Mouse (Mus musculus) hindbrain, embryonic 10.5 days (tissue): ENCODE measurements at regions not wholly inside any gene's neighbourhood (a gene's known extent, or its start where the extent isn't known, plus 50 kb on each side); places are given as distances from the start of the nearest gene placed in this dataset.
A peak's percentile ranks its signal among the peaks of the same experiment; 100 is the strongest.

Experiments
- DNase-seq: peaks from one replicate; pipeline ENCODE4 v3.0.0-alpha.2; 2017; ENCODE audit warnings: low spot score
- H3K27ac ChIP-seq: fragments of 300-500 bp; sonication (generic); 2 replicates; pipeline ENCODE4 v1.5.1; 2016; ENCODE audit warnings: mild to moderate bottlenecking, moderate library complexity
- H3K27me3 ChIP-seq: fragments of 300-500 bp; sonication (generic); 2 replicates; pipeline ENCODE4 v1.6.1; 2016; ENCODE audit warnings: mild to moderate bottlenecking; ENCODE audit not compliant: poor library complexity, insufficient read depth, severe bottlenecking
- H3K36me3 ChIP-seq: fragments of 300-500 bp; sonication (generic); 2 replicates; pipeline ENCODE4 v1.6.1; 2016; ENCODE audit warnings: mild to moderate bottlenecking, moderate library complexity
- H3K4me1 ChIP-seq: fragments of 300-500 bp; sonication (generic); replicated peaks from 2 replicates; pipeline ENCODE4 v1.6.1; 2016; ENCODE audit warnings: mild to moderate bottlenecking
- H3K4me3 ChIP-seq: fragments of 300-500 bp; sonication (generic); 2 replicates; pipeline ENCODE4 v1.5.1; 2016; ENCODE audit warnings: mild to moderate bottlenecking, moderate library complexity
- H3K9me3 ChIP-seq: fragments of 300-500 bp; sonication (generic); 2 replicates; pipeline ENCODE4 v1.6.1; 2016; ENCODE audit warnings: mild to moderate bottlenecking, moderate library complexity
- WGBS: fragments of 180-500 bp; shearing (Covaris S2); methylation state at CpG from one replicate; pipeline ENCODE4 v1.1.7; 2016; 5-methylcytosine and 5-hydroxymethylcytosine counted together

- Histone ChIP-seq H3K4me3 (no peak overlapping the region), H3K4me1 (peaks cover 16% of the 10 kb centered on the region; the same call in 1 of the 2 replicates), H3K36me3 (no peaks in the 10 kb centered on the region), H3K9me3 (no peaks in the 10 kb centered on the region), H3K27ac (no peak overlapping the region), H3K27me3 (0 out of 2 replicates have a peak, but pooled peaks cover 3% of the 10 kb centered on the region)
- no peak for DNase-seq
- 83% methylated on average over 5 of the region's 5 CpGs for WGBS
Observed at GRCm38 (mm10) chr12:25330004-25330708, 233.2 kb upstream of the Id2 start.

DNA sequence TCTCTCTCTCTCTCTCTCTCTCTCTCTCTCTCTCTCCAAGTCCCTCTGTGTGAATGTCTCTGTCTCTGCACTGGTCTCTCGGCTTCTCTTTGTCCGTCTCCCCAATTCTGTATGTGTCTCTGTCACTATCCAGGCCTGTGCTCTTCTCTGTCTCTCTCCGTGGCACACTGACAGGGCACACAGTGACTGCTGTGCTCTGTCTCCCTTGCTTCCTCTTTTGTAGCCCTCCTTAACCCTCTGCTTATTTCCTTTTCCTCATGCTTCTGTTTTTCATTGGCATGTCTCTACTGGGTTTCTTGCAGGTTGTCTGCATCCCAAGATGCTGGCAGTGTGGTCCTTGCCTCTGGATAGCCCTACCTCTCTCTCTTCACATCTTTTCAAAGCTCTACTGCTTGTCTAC is 229.0 kb upstream of the Id2 start:
- Histone ChIP-seq H3K27ac (peak overlapping the region; percentile 16; the same call in 1 of the 2 replicates), H3K27me3 (0 out of 2 replicates have a peak, but pooled peaks cover 3% of the 10 kb centered on the region), H3K9me3 (no peaks in the 10 kb centered on the region), H3K4me3 (no peak overlapping the region), H3K36me3 (no peaks in the 10 kb centered on the region), H3K4me1 (0 out of 2 replicates have a peak, but pooled peaks cover 7% of the 10 kb centered on the region)
- WGBS: 78% methylated on average over 3 of the region's 3 CpGs
- no peak for DNase-seq

GRCm38 (mm10) chr12:25323171-25323570 is 226.2 kb upstream of the Id2 start:
- Histone ChIP-seq H3K36me3 (no peaks in the 10 kb centered on the region), H3K27ac (no peak overlapping the region), H3K4me1 (no peaks in the 10 kb centered on the region), H3K4me3 (no peak overlapping the region), H3K9me3 (no peaks in the 10 kb centered on the region), H3K27me3 (0 out of 2 replicates have a peak, but pooled peaks cover 3% of the 10 kb centered on the region)
- no peak for DNase-seq
- 92% methylated on average over 1 of the region's 1 CpGs for WGBS

DNA sequence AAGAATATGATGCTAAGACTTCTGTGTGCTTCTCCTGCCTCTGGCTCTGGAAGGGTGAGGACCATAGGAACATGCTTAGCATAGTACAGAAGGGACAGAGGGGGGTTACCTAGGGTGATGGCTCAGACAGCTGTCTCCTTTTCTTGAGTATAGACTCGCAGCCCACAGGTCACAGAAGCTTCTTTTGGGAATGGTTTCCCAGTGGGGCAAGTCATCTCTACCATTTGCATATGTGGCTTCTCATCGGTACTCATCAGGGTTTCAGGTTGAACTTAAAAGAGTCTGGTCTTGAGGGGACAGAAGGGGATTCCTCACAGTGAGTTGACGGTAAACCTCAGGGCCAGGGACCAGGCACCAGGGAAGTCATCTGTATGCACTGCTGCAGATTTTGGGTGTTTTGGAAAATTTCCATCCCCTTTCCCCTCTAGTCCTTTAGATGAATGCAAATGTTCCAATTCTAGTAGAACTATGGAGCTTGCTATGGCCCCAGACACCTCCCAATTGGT is 223.4 kb upstream of the Id2 start:
- H3K27me3 ChIP-seq: no peaks in the 10 kb centered on the region
- DNase-seq: no peak
- WGBS: 85% methylated on average over 3 of the region's 3 CpGs
- no peak overlapping the region for H3K4me3 ChIP-seq
- H3K4me1 ChIP-seq: no peaks in the 10 kb centered on the region
- H3K9me3 ChIP-seq: no peaks in the 10 kb centered on the region
- no peak overlapping the region for H3K27ac ChIP-seq
- no peaks in the 10 kb centered on the region for H3K36me3 ChIP-seq

DNA sequence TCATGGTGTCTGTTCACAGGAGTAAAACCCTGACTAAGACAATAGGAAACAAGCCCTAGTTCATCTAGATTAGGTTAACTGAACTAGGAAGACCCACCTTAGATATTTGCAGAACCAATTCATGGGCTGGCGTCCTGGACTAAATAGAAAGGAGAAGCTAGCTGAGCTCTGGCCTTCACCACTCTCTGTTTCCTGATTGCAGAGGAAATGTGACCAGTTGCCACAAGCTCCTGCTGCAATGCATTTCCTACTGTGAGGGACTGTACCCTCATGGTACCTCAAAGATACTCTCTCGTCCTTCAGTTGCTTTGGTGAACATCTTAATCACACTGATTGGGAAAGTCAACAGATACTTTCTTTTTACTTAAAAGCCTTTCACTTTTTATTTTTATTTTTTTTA is 222.9 kb upstream of the Id2 start:
- 84% methylated on average over 2 of the region's 2 CpGs for WGBS

DNA sequence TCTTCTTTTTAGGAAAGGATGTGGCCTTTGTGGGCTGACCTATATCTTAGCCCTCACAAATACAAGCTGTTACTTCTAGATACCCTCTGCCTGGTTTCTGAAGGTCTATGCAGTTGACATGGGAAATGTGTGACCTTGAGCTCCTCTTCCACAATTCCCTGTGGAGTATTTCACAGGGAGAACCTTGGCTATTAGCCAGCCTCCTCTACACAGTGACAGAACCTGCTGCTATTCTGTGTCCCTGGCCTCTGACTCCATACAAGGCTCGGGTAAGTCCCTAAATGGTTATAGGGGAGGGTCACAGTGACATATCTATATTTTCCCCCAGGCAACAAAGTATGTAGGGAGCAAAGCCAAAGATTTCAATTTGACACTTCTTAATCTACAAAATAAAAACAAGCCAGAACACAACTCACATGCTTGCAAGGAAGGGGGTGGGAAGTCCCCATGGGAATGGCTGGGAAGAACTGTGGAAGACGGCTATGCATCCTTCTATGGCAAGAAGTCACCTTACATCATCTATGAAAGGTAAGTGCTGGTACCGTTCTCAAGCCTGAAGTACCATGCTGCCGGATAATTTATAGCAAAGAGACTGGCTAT is 221.2 kb upstream of the Id2 start:
- Histone ChIP-seq H3K4me1 (no peaks in the 10 kb centered on the region), H3K27ac (no peak overlapping the region), H3K36me3 (no peaks in the 10 kb centered on the region), H3K27me3 (no peaks in the 10 kb centered on the region), H3K9me3 (no peaks in the 10 kb centered on the region), H3K4me3 (no peak overlapping the region)
- DNase-seq: no peak
- 82% methylated on average over 4 of the region's 4 CpGs for WGBS

More for the DNA sequence above, 222.9 kb upstream of the Id2 start:
- no peaks in the 10 kb centered on the region for H3K4me1 ChIP-seq
- H3K4me3 ChIP-seq: no peak overlapping the region
- DNase-seq: no peak
- H3K27me3 ChIP-seq: no peaks in the 10 kb centered on the region
- no peak overlapping the region for H3K27ac ChIP-seq
- no peaks in the 10 kb centered on the region for H3K36me3 ChIP-seq
- no peaks in the 10 kb centered on the region for H3K9me3 ChIP-seq

- DNase-seq: no peak
- H3K27ac ChIP-seq: no peak overlapping the region
Observed at GRCm38 (mm10) chr12:25315969-25316368, 219.0 kb upstream of the Id2 start.

GRCm38 (mm10) chr12:25313212-25313611 is 216.3 kb upstream of the Id2 start:
- no peaks in the 10 kb centered on the region for H3K27me3 ChIP-seq
- no peaks in the 10 kb centered on the region for H3K9me3 ChIP-seq
- no peaks in the 10 kb centered on the region for H3K36me3 ChIP-seq
- peaks cover 7% of the 10 kb centered on the region; the same call in 1 of the 2 replicates for H3K4me1 ChIP-seq
- no peak for DNase-seq
- H3K4me3 ChIP-seq: no peak overlapping the region
- H3K27ac ChIP-seq: no peak overlapping the region

More at GRCm38 (mm10) chr12:25315969-25316368, 219.0 kb upstream of the Id2 start:
- Histone ChIP-seq H3K9me3 (no peaks in the 10 kb centered on the region), H3K36me3 (no peaks in the 10 kb centered on the region), H3K27me3 (no peaks in the 10 kb centered on the region), H3K4me1 (no peaks in the 10 kb centered on the region), H3K4me3 (no peak overlapping the region)
- 95% methylated on average over 1 of the region's 1 CpGs for WGBS

GRCm38 (mm10) chr12:25312390-25312789 is 215.4 kb upstream of the Id2 start:
- no peak for DNase-seq

GRCm38 (mm10) chr12:25311728-25312127 is 214.8 kb upstream of the Id2 start:
- DNase-seq: no peak
- no peak overlapping the region for H3K27ac ChIP-seq
- no peaks in the 10 kb centered on the region for H3K36me3 ChIP-seq
- 92% methylated on average over 7 of the region's 7 CpGs for WGBS
- no peaks in the 10 kb centered on the region for H3K27me3 ChIP-seq
- H3K4me3 ChIP-seq: no peak overlapping the region
- H3K4me1 ChIP-seq: peaks cover 7% of the 10 kb centered on the region; the same call in 1 of the 2 replicates
- no peaks in the 10 kb centered on the region for H3K9me3 ChIP-seq

More at GRCm38 (mm10) chr12:25312390-25312789, 215.4 kb upstream of the Id2 start:
- H3K4me1 ChIP-seq: peaks cover 7% of the 10 kb centered on the region; the same call in 1 of the 2 replicates
- no peak overlapping the region for H3K4me3 ChIP-seq
- no peaks in the 10 kb centered on the region for H3K9me3 ChIP-seq
- H3K36me3 ChIP-seq: no peaks in the 10 kb centered on the region
- H3K27ac ChIP-seq: no peak overlapping the region
- WGBS: 88% methylated on average over 2 of the region's 2 CpGs
- H3K27me3 ChIP-seq: no peaks in the 10 kb centered on the region

DNA sequence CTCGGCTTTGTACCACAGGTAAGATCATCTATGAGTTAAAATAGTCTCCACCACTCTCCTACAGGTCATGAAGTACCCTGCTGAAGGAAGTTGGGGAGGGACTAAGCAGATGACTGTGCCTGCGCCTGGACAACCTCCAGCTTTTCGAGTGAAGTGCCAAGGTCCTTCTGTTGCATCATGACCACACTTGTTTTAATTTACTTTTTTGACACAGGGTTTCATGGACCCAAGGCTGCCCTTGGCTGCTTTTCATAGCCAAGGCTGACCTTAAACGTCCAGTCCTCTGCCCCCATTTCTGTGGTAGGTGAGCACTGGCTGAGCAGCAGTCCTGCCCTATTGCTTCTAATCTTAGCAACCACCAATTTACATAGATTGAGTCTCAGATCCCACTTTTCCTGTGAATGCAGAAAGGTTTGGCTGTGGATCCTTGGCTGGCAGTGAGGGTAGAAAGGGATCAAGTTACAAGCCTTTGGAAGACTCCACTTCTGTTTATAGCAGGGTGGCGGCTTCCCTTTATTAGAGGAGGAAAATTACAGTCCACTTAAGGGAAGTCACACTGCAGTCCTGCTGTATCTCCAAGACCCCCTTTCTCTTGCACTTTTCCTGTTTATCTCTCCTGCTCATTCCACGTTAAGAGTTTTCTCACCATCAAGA is 213.5 kb upstream of the Id2 start:
- WGBS: 73% methylated on average over 6 of the region's 6 CpGs
- Histone ChIP-seq H3K27me3 (no peaks in the 10 kb centered on the region), H3K4me3 (no peak overlapping the region)

DNA sequence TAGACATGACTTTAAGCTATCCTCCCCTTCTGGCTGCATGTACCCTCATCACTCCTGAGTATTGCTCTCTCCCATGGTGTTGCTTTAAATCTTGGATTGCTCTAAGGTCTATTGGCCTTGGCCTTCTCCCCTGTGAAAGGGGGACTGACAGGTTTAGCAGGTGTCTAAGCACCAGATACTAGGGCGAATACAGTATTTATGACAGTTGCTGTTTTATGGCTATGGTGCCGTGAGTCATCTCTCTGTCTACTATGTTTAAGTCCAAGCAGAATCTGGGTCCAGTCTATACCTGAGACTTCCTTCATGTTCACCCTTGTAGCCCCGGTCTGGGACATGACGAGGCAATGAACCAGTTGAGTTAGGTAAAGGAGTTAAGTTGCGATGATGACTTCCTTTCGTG is 212.3 kb upstream of the Id2 start:
- Histone ChIP-seq H3K27ac (no peak overlapping the region), H3K27me3 (no peaks in the 10 kb centered on the region), H3K4me1 (peaks cover 19% of the 10 kb centered on the region), H3K36me3 (no peaks in the 10 kb centered on the region), H3K9me3 (no peaks in the 10 kb centered on the region), H3K4me3 (no peak overlapping the region)
- no peak for DNase-seq
- WGBS: 96% methylated on average over 6 of the region's 6 CpGs

More for the DNA sequence above, 213.5 kb upstream of the Id2 start:
- Histone ChIP-seq H3K36me3 (no peaks in the 10 kb centered on the region), H3K4me1 (peaks cover 7% of the 10 kb centered on the region), H3K9me3 (no peaks in the 10 kb centered on the region), H3K27ac (no peak overlapping the region)
- no peak for DNase-seq
